Mouse (Mus musculus) lung, adult 10 weeks (tissue): ENCODE data around the gene Cldnd1. TPM values are rescaled to one million over a fixed set of nuclear protein-coding genes. Genes with fewer than 3 reads are reported as not detected.

Experiments used
- polyA plus RNA-seq: library from polyadenylated mRNA; stranded (reverse); fragments of 350-450 nt; fragmentation: Illumina TruSeq; extraction: RNeasy Lipid Tissue Mini Kit (QIAGEN cat#74804); gene quantifications from one replicate; pipeline ENCODE4 v1.2.3, GENCODE M21; 2014; ENCODE audit warnings: low read depth, low replicate concordance; ENCODE audit not compliant: insufficient read depth

The Cldnd1 gene
- polyA plus RNA-seq = 30.3 TPM

DNA sequence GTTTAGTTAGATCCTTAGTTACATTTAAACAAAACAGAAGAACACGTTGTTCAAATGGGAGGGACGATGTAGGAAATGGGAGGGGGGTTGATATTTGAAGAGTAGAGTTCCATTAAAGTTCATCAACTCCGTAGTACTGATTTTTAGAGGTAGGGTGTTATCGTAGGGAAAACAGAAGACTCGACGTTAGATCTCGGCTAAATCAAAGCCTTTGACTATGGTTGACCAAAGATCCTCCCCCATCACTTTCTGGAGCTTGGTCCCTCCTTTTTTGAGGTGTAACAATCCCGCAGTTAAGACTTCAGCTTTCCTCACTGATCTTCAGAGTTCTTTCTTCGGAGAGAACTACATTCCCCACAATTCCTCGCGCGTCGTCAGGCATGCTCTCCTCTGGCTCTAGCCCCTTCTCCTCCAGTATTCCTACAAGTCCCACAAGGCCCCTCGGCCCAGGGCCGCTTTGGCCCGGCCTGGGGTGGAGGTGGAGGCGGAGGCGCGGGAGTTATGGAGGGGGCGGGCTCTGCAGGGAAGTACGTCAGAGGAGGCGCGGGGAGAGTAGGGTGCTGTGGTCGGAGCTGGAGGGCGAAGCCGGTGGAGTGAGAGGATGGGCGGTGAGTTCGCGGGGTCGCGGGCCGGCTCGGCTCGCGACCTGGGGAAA lies at the start of gene Cldnd1:
Gene Cldnd1 (plus strand): TSS at position 434 of the 655 bp plus-strand sequence.

GRCm38 (mm10) chr16:58718666-58719120 lies 9.0 kb upstream of the Cldnd1 start, which contains the start of gene Gpr15:
TSS of gene Gpr15 (minus strand) at chr16:58719070.

DNA sequence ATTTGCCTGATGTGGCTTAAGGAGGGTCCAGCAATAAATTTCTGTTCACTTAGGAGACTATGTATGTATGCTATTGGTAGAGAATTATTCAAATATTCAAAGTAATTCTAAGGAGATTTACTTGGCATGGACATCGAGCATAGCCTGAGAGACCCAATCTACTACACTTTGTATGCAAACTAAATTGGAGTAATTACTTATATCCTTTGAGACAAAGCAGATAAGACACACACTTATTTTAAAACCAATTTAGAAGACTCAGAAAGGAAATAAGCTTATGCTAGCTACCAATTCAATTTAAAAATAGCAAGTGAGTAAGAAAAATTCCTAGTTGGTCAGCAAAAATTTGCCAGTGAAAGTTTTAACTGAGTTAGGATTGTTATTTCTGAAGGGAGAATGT lies 35.4 kb downstream of the Cldnd1 start, which contains the start of gene Olfr172:
Gene Olfr172 (minus strand): TSS at position 101 of the 400 bp plus-strand sequence.

Other genes with a start within 250 kb of the Cldnd1 start
- gene St3gal6, start 203.7 kb upstream of the Cldnd1 start, polyA plus RNA-seq = 46.4 TPM
- gene Gm813, start 110.9 kb upstream of the Cldnd1 start, polyA plus RNA-seq = not detected
- gene E330017A01Rik, start 89.2 kb upstream of the Cldnd1 start, polyA plus RNA-seq = not detected
- gene Cpox, start 57.6 kb upstream of the Cldnd1 start, polyA plus RNA-seq = 6.1 TPM
- 0.23 TPM for gene Gpr15, start 8.8 kb upstream of the Cldnd1 start, polyA plus RNA-seq
- gene Olfr172, start 35.3 kb downstream of the Cldnd1 start, polyA plus RNA-seq = not detected
- not detected for gene Olfr173, start 72.4 kb downstream of the Cldnd1 start, polyA plus RNA-seq
- not detected for gene Olfr175-ps1, start 98.9 kb downstream of the Cldnd1 start, polyA plus RNA-seq
- gene Olfr177, start 146.9 kb downstream of the Cldnd1 start, polyA plus RNA-seq = not detected
- gene Olfr178, start 164.2 kb downstream of the Cldnd1 start, polyA plus RNA-seq = not detected
- gene Olfr181, start 200.8 kb downstream of the Cldnd1 start, polyA plus RNA-seq = not detected
- not detected for gene Olfr180, start 201.5 kb downstream of the Cldnd1 start, polyA plus RNA-seq